Mouse (Mus musculus) embryonic fibroblast, embryonic 13.5 days (primary cell): ENCODE data around the gene Lrguk. TPM values are rescaled to one million over a fixed set of nuclear protein-coding genes. Genes with fewer than 3 reads are reported as not detected.

Source experiments
- H3K27ac ChIP-seq: 2 replicates; pipeline ENCODE4 v1.5.1; 2012; ENCODE audit warnings: low read length, control low read depth, inconsistent platforms; ENCODE audit not compliant: insufficient read depth
- H3K4me1 ChIP-seq: 2 replicates; pipeline ENCODE4 v1.6.1; 2011; ENCODE audit warnings: low read length; ENCODE audit not compliant: control insufficient read depth, insufficient read depth
- H3K4me3 ChIP-seq: 2 replicates; pipeline ENCODE4 v1.5.1; 2011; ENCODE audit warnings: mild to moderate bottlenecking, control low read depth, low read length; ENCODE audit not compliant: insufficient read depth
- CTCF ChIP-seq: IDR thresholded peaks from 2 replicates; pipeline ENCODE4 v1.5.1; 2011; ENCODE audit warnings: mild to moderate bottlenecking, control low read depth, low read length, moderate library complexity, borderline replicate concordance; ENCODE audit not compliant: insufficient read depth
- POLR2A ChIP-seq: IDR thresholded peaks from 2 replicates; pipeline ENCODE4 v1.6.1; 2011; ENCODE audit warnings: low read depth, mild to moderate bottlenecking, control low read depth, low read length, moderate library complexity
- polyA plus RNA-seq: library from polyadenylated mRNA; stranded (reverse); fragments of >200 nt; gene quantifications from 2 replicates; pipeline ENCODE4 v1.2.4, GENCODE M21; 2011; ENCODE audit warnings: low read depth; ENCODE audit not compliant: missing spikeins, insufficient read length

Gene Lrguk
- polyA plus RNA-seq, 1 experiment: 0.63 TPM

DNA sequence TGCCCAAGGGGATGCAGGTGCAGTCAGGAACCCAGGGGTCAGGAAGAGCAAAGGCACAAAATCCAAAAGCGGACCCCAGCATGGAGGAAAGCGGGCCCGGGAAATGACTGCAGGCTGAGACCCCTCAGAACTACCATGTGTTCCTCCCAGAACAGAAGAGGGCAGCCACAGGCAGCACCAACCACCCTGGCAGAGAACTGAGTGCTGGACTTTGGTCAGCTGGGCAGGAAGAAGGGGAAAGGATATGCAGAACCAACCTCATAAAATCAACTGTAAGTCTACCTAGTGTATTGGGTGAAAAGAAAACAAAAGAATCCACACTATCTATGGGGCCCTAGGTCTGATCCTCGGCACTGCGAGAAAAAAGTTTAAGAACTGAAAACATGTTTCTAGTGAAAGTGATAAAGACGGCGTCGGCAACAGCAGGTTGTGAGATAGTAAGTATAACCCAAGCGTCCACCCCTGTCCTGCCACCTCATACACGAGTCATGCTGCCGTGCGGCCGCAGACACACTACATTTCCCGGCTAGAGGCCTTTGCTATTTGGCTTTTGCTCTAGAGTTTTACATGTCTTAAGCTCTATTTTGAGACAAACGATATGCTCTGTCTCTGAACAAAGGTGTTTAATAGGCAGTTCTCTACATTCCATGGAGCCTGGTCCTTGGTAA lies 126.0 kb downstream of the Lrguk start:
- Histone ChIP-seq H3K4me3 (no peak overlapping the region), H3K4me1 (peaks cover 5% of the 10 kb centered on the region), H3K27ac (no peak overlapping the region)
- no peak for TF ChIP-seq CTCF
- no peak for TF ChIP-seq POLR2A

DNA sequence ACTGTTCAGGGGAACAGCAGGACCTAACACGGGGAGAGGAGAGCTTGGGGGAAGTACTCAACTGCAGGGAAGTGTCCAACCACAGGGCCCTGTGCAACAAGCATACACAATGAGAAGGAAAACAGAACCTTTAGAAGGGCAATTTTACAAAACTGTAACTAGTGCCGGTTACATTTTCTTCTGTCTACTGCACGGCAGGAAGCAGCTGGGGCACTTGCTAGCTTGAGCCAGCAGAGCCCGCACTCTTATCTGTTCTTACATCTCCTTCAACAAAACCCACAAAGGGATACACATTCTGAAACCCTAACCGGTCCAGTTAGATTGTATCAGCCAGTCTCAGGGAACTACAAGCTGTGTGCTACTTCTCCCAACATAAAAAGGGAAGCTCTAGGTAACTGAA lies 126.8 kb downstream of the Lrguk start:
- Histone ChIP-seq H3K4me1 (peaks cover 5% of the 10 kb centered on the region), H3K4me3 (no peak overlapping the region), H3K27ac (no peak overlapping the region)
- TF ChIP-seq POLR2A (no peak), CTCF (no peak)

DNA sequence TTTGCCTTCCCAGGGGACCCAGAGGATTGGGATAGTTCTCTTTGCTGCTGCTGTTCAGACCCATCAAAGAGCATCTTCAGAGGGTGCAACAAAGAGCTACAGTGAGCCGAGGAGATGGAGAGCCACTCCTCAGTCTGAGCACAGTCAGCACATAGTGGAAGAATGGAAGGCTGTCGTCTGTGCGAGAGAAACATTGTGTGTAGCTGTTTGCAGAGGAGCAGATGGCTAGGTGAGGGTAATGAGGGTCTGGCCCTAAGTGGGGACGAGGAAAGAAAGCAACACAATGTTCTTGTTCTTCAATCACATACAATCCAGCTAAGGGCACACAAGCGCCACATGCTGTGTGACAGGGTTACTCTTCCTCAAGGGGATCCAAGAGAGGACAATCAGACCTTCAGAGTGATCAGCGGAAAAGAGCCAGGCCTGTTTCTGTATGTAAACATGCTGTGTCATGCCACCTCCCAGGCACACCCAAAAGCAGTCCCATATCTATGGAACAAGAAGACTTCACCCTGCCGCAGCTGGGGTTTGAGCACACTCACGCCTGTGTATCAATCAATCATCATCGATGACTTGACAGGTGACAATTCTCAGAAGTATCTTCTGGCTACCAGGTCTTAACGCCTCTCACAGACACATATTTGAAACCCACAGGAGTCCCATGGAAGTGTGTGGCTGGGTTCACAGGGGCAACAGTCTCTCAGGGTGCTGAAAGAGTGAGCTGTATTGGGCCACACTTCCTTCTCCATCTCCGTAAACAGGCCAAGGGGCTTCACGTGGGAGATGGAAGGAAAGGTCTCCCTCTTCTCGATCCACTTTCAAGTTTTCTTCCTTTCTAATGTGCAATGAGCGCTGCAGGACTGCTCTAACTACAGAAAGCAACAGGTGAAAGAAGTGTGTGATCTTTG lies 127.8 kb downstream of the Lrguk start:
- TF ChIP-seq CTCF (no peak), POLR2A (no peak)
- Histone ChIP-seq H3K4me3 (no peak overlapping the region), H3K4me1 (peaks cover 5% of the 10 kb centered on the region), H3K27ac (no peak overlapping the region)

DNA sequence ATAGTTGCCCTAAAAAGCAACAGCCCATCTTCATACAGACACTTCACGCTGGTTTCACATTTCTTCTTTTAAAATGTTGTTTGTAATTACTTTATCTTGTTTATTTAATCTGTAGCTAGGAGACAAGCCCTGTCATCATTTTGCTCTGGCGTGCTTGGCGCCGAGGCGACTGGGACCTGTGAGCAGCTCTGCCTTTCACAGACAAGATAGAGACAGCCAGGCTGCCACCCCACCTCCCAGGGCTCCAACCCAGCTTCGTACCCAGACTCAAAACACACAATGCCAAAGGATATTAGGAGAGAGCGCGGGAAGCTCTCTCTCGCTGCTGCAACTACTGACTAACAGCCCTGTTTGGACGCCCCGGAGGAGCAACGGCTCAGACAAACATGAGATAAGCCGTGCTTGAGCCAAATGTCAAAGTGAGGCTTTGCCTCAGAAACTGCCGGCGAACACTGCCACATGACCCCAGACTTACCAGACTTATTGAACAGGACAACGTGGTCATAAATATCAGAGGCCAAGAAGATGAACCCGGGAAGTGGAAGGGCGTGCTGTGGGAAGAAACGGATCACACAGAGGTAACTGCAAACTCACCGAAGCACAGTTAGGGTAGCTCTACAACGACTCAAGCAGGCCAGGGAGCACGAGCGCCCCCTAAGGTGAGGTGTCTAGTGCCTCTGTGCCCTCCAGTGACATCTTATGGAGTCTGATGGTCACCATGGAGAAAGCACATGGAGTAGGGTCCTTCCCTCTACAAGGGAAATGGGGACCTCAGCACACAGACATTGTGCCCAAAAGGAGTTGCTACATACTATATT lies 131.0 kb downstream of the Lrguk start:
- Histone ChIP-seq H3K27ac (no peak overlapping the region), H3K4me1 (no peaks in the 10 kb centered on the region; the same call in 1 of the 2 replicates), H3K4me3 (no peak overlapping the region)
- TF ChIP-seq POLR2A: no peak
- TF ChIP-seq CTCF: no peak

DNA sequence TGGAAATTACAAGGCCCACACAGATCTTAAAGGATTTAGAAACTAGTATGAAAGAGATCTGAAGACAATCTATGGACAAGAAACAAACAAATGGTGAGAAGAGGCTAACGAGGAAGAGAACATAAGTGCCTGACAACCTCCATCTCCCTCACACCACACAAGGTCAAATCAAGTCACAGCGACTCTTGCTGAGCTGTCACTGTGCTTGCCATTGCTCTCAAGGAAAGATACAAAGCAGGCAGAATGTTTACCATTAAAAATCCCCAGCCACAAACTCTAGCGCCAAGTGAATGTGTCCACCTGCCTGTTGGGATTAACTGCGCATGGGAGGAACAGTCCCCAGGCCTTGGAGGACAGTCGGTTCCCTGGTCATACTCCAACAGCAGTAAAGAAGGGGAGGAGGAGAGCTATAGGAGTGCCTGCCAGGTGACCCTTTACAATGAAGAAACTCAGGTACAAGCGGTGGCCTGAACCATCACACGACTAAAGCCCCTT lies 131.6 kb downstream of the Lrguk start:
- Histone ChIP-seq H3K4me3 (no peak overlapping the region), H3K27ac (no peak overlapping the region), H3K4me1 (no peaks in the 10 kb centered on the region; the same call in 1 of the 2 replicates)
- TF ChIP-seq CTCF (no peak), POLR2A (no peak)

DNA sequence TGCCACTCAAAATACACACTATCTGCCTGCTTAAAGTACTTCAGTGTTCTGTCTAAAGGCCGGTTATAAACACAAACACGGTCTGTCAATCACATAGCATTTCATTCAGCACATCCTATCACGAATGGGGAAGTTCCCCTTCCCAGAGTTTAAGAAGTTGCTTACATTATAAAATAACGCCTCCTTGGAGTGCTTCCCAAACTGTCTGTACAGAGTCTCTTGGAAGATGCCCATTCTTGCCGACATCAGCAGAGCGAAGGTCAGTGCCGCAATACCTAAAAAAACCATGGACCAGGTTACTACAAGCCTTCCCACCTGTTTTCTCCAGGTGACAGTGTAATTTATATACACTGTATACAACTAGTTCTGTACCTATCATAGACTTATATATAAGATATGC lies 132.3 kb downstream of the Lrguk start:
- no peaks in the 10 kb centered on the region; the same call in 1 of the 2 replicates for H3K4me1 ChIP-seq
- TF ChIP-seq CTCF: no peak
- TF ChIP-seq POLR2A: no peak
- H3K4me3 ChIP-seq: no peak overlapping the region
- H3K27ac ChIP-seq: no peak overlapping the region

DNA sequence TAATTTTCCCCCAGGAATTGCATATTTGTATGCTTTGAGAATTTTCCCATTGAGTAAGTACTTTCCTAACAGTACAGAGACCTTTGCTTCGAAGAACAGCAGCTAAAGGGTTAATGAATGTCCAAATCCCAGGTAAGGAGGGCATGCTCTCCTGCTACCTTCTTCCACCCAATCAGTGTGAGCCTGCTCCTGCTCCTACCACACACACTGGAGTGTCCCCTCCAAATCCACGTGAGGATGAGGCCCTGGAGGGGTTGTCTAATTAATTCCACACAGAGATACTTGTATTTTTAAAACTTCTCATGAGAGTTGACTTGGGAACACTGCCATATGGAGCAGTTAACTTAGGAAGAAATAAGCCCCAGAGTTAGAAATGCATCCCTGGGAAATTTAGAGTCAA lies 133.4 kb downstream of the Lrguk start:
- no peak for TF ChIP-seq POLR2A
- TF ChIP-seq CTCF: no peak
- Histone ChIP-seq H3K4me3 (no peak overlapping the region), H3K4me1 (no peaks in the 10 kb centered on the region), H3K27ac (no peak overlapping the region)

DNA sequence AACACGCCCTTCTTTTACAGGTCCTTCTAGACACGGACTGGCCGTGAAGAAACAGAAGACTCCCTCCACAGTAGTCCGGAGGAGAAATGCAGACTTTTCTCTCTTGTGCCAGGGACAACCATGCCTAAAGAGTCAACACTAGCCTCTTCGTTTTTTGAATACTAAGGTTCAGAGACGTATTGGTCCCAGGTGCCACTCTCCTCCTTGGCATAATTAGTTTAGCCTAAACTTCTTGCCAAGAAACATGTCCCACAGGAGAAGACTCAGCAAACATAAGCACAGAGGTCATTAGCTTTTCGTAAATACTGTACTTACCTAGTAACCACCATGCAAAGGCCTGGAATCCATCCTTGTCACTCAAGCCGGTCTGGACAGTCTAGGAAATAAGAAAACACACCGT lies 133.8 kb downstream of the Lrguk start:
- Histone ChIP-seq H3K27ac (no peak overlapping the region), H3K4me1 (no peaks in the 10 kb centered on the region), H3K4me3 (no peak overlapping the region)
- TF ChIP-seq POLR2A (no peak), CTCF (no peak)

DNA sequence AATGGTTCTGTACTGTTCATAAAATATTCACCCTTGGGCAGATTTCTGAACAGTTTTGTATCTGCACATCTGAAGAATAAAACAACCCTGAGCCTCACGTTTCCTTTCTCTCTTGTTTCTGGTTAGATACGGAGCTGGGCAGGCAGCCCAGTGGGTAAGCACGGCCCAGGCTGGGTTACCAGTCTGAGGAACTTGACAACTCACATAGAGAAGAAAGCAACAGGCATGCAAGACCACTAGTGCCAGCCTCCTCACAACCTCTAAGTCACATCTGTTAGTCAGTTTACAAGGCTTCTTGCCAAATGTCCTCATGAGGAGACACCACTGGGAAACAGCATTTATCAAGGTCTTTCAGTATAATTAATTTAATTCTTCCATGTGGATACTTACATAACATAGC lies 139.6 kb downstream of the Lrguk start:
- Histone ChIP-seq H3K4me3 (no peak overlapping the region), H3K27ac (no peak overlapping the region), H3K4me1 (no peaks in the 10 kb centered on the region; the same call in none of the 2 replicates)
- TF ChIP-seq POLR2A: no peak
- TF ChIP-seq CTCF: no peak
